Mouse (Mus musculus): ENCODE measurements at regions not wholly inside any gene's neighbourhood (a gene's known extent, or its start where the extent isn't known, plus 50 kb on each side); places are given as distances from the start of the nearest gene placed in this dataset.
A peak's percentile ranks its signal among the peaks of the same experiment; 100 is the strongest.

- Histone ChIP-seq H3K4me3 (replicated peaks; ENCODE audit: low read length) (no peak overlapping the region), H3K36me3 (ENCODE audit: control insufficient read depth, insufficient read depth, low read length) (no peaks in the 10 kb centered on the region), H3K4me1 (ENCODE audit: control insufficient read depth, insufficient read depth, low read length) (no peaks in the 10 kb centered on the region), H3K27me3 (ENCODE audit: control insufficient read depth, insufficient read depth, low read length) (no peaks in the 10 kb centered on the region), H3K9ac (ENCODE audit: low read depth, low read length, severe bottlenecking) (no peak overlapping the region), H3K9me3 (ENCODE audit: control insufficient read depth, low read length) (no peaks in the 10 kb centered on the region), H3K4me2 (replicated peaks; ENCODE audit: low read depth, low read length, severe bottlenecking) (no peak overlapping the region), H3K27ac (replicated peaks; ENCODE audit: low read depth, low read length) (no peak overlapping the region)
- DNase-seq (ENCODE audit: low spot score): no peak
- ATAC-seq (ENCODE audit: low FRiP score, low read depth): no peak
- TF ChIP-seq POLR2A (IDR thresholded peaks at IDR 0.05; ENCODE audit: borderline replicate concordance, extremely low read depth, insufficient read depth, insufficient read length): no peak
- WGBS: 93% methylated on average over 6 of the region's 6 CpGs
Observed at GRCm38 (mm10) chr15:31964911-31965310, 212.2 kb upstream of the Tas2r119 start.

GRCm38 (mm10) chr15:31965542-31965941, 211.5 kb upstream of the Tas2r119 start:
- 93% methylated on average over 4 of the region's 4 CpGs for WGBS
- Histone ChIP-seq H3K9ac (ENCODE audit: low read depth, low read length, severe bottlenecking) (no peak overlapping the region), H3K36me3 (ENCODE audit: control insufficient read depth, insufficient read depth, low read length) (no peaks in the 10 kb centered on the region), H3K27ac (replicated peaks; ENCODE audit: low read depth, low read length) (no peak overlapping the region), H3K27me3 (ENCODE audit: control insufficient read depth, insufficient read depth, low read length) (no peaks in the 10 kb centered on the region), H3K4me3 (replicated peaks; ENCODE audit: low read length) (no peak overlapping the region), H3K9me3 (ENCODE audit: control insufficient read depth, low read length) (no peaks in the 10 kb centered on the region), H3K4me1 (ENCODE audit: control insufficient read depth, insufficient read depth, low read length) (no peaks in the 10 kb centered on the region), H3K4me2 (replicated peaks; ENCODE audit: low read depth, low read length, severe bottlenecking) (no peak overlapping the region)
- DNase-seq (ENCODE audit: low spot score) (no peak), ATAC-seq (ENCODE audit: low FRiP score, low read depth) (no peak)
- no peak for TF ChIP-seq POLR2A (IDR thresholded peaks at IDR 0.05; ENCODE audit: borderline replicate concordance, extremely low read depth, insufficient read depth, insufficient read length)

- H3K27me3 ChIP-seq (ENCODE audit: control insufficient read depth, insufficient read depth, low read length): no peaks in the 10 kb centered on the region
- H3K36me3 ChIP-seq (ENCODE audit: control insufficient read depth, insufficient read depth, low read length): no peaks in the 10 kb centered on the region
- H3K4me1 ChIP-seq (ENCODE audit: control insufficient read depth, insufficient read depth, low read length): no peaks in the 10 kb centered on the region
- no peak overlapping the region for H3K27ac ChIP-seq (replicated peaks; ENCODE audit: low read depth, low read length)
- H3K9ac ChIP-seq (ENCODE audit: low read depth, low read length, severe bottlenecking): no peak overlapping the region
- ATAC-seq (ENCODE audit: low FRiP score, low read depth) (no peak), DNase-seq (ENCODE audit: low spot score) (no peak)
- H3K4me2 ChIP-seq (replicated peaks; ENCODE audit: low read depth, low read length, severe bottlenecking): no peak overlapping the region
- H3K9me3 ChIP-seq (ENCODE audit: control insufficient read depth, low read length): no peaks in the 10 kb centered on the region
- H3K4me3 ChIP-seq (replicated peaks; ENCODE audit: low read length): no peak overlapping the region
- TF ChIP-seq POLR2A (IDR thresholded peaks at IDR 0.05; ENCODE audit: borderline replicate concordance, extremely low read depth, insufficient read depth, insufficient read length): no peak
- WGBS: 60% methylated on average over 7 of the region's 7 CpGs
Observed at GRCm38 (mm10) chr15:31972891-31973290, 204.2 kb upstream of the Tas2r119 start.

GRCm38 (mm10) chr15:31973889-31974288, 203.2 kb upstream of the Tas2r119 start:
- Histone ChIP-seq H3K4me3 (replicated peaks; ENCODE audit: low read length) (no peak overlapping the region), H3K4me1 (ENCODE audit: control insufficient read depth, insufficient read depth, low read length) (no peaks in the 10 kb centered on the region), H3K9me3 (ENCODE audit: control insufficient read depth, low read length) (no peaks in the 10 kb centered on the region), H3K27me3 (ENCODE audit: control insufficient read depth, insufficient read depth, low read length) (no peaks in the 10 kb centered on the region), H3K36me3 (ENCODE audit: control insufficient read depth, insufficient read depth, low read length) (no peaks in the 10 kb centered on the region), H3K27ac (replicated peaks; ENCODE audit: low read depth, low read length) (no peak overlapping the region), H3K4me2 (replicated peaks; ENCODE audit: low read depth, low read length, severe bottlenecking) (no peak overlapping the region), H3K9ac (ENCODE audit: low read depth, low read length, severe bottlenecking) (no peak overlapping the region)
- 83% methylated on average over 11 of the region's 11 CpGs for WGBS
- no peak for TF ChIP-seq POLR2A (IDR thresholded peaks at IDR 0.05; ENCODE audit: borderline replicate concordance, extremely low read depth, insufficient read depth, insufficient read length)
- ATAC-seq (ENCODE audit: low FRiP score, low read depth) (no peak), DNase-seq (ENCODE audit: low spot score) (no peak)

GRCm38 (mm10) chr15:31976461-31976860, 200.6 kb upstream of the Tas2r119 start:
- no peak overlapping the region for H3K4me3 ChIP-seq (replicated peaks; ENCODE audit: low read length)
- no peaks in the 10 kb centered on the region for H3K9me3 ChIP-seq (ENCODE audit: control insufficient read depth, low read length)
- no peaks in the 10 kb centered on the region for H3K36me3 ChIP-seq (ENCODE audit: control insufficient read depth, insufficient read depth, low read length)
- no peak overlapping the region for H3K27ac ChIP-seq (replicated peaks; ENCODE audit: low read depth, low read length)
- no peaks in the 10 kb centered on the region for H3K4me1 ChIP-seq (ENCODE audit: control insufficient read depth, insufficient read depth, low read length)
- no peak overlapping the region for H3K4me2 ChIP-seq (replicated peaks; ENCODE audit: low read depth, low read length, severe bottlenecking)
- DNase-seq (ENCODE audit: low spot score): peak; percentile 61
- peak; percentile 53; the same call in 1 of the 2 replicates for ATAC-seq (ENCODE audit: low FRiP score, low read depth)
- no peaks in the 10 kb centered on the region for H3K27me3 ChIP-seq (ENCODE audit: control insufficient read depth, insufficient read depth, low read length)
- WGBS: 19% methylated on average over 4 of the region's 4 CpGs
- no peak overlapping the region for H3K9ac ChIP-seq (ENCODE audit: low read depth, low read length, severe bottlenecking)
- no peak for TF ChIP-seq POLR2A (IDR thresholded peaks at IDR 0.05; ENCODE audit: borderline replicate concordance, extremely low read depth, insufficient read depth, insufficient read length)

- no peak for DNase-seq (ENCODE audit: low spot score)
- H3K4me1 ChIP-seq (ENCODE audit: control insufficient read depth, insufficient read depth, low read length): no peaks in the 10 kb centered on the region
- no peak overlapping the region for H3K9ac ChIP-seq (ENCODE audit: low read depth, low read length, severe bottlenecking)
- H3K4me2 ChIP-seq (replicated peaks; ENCODE audit: low read depth, low read length, severe bottlenecking): no peak overlapping the region
- TF ChIP-seq POLR2A (IDR thresholded peaks at IDR 0.05; ENCODE audit: borderline replicate concordance, extremely low read depth, insufficient read depth, insufficient read length): no peak
- no peak; the same call in 1 of the 2 replicates for ATAC-seq (ENCODE audit: low FRiP score, low read depth)
- no peak overlapping the region for H3K4me3 ChIP-seq (replicated peaks; ENCODE audit: low read length)
- H3K27me3 ChIP-seq (ENCODE audit: control insufficient read depth, insufficient read depth, low read length): no peaks in the 10 kb centered on the region
- WGBS: 80% methylated on average over 3 of the region's 3 CpGs
- no peak overlapping the region for H3K27ac ChIP-seq (replicated peaks; ENCODE audit: low read depth, low read length)
- H3K36me3 ChIP-seq (ENCODE audit: control insufficient read depth, insufficient read depth, low read length): no peaks in the 10 kb centered on the region
- H3K9me3 ChIP-seq (ENCODE audit: control insufficient read depth, low read length): no peaks in the 10 kb centered on the region
Observed at GRCm38 (mm10) chr15:31977563-31977962, 199.5 kb upstream of the Tas2r119 start.
